Mouse (Mus musculus) cerebellum, adult 9-11 months (tissue): Measurements from ENCODE around the gene Mllt1.

Experiments used
- DNase-seq: peaks from one replicate; pipeline ENCODE4 v3.0.0; 2022

Gene Mllt1

GRCm38 (mm10) chr17:56934545-56935330 is 477 bp downstream of the Mllt1 start:
- peak; percentile 77 for DNase-seq

GRCm38 (mm10) chr17:56933395-56933794 is 1.8 kb downstream of the Mllt1 start:
- no peak for DNase-seq

GRCm38 (mm10) chr17:56930026-56930425 is 5.2 kb downstream of the Mllt1 start:
- peak; percentile 1 for DNase-seq

GRCm38 (mm10) chr17:56929530-56929929 is 5.7 kb downstream of the Mllt1 start:
- DNase-seq, result peak; percentile 3

GRCm38 (mm10) chr17:56929101-56929500 is 6.1 kb downstream of the Mllt1 start:
- no peak for DNase-seq

GRCm38 (mm10) chr17:56925998-56926397 is 9.2 kb downstream of the Mllt1 start:
- DNase-seq, result no peak

- DNase-seq, result no peak
Measured at GRCm38 (mm10) chr17:56919725-56920124, 15.5 kb downstream of the Mllt1 start.

GRCm38 (mm10) chr17:56917166-56917565 is 18.0 kb downstream of the Mllt1 start:
- no peak for DNase-seq

- DNase-seq, result no peak
Measured at GRCm38 (mm10) chr17:56913444-56913843, 21.8 kb downstream of the Mllt1 start.

- DNase-seq, result no peak
Measured at GRCm38 (mm10) chr17:56913023-56913422, 22.2 kb downstream of the Mllt1 start.

GRCm38 (mm10) chr17:56909764-56910163 is 25.5 kb downstream of the Mllt1 start:
- peak; percentile 58 for DNase-seq

GRCm38 (mm10) chr17:56907887-56908286 is 27.3 kb downstream of the Mllt1 start:
- no peak for DNase-seq

GRCm38 (mm10) chr17:56907096-56907495 is 28.1 kb downstream of the Mllt1 start:
- no peak for DNase-seq

- no peak for DNase-seq
Measured at GRCm38 (mm10) chr17:56906166-56906565, 29.0 kb downstream of the Mllt1 start.

GRCm38 (mm10) chr17:56902698-56903097 is 32.5 kb downstream of the Mllt1 start:
- DNase-seq, result no peak

GRCm38 (mm10) chr17:56897630-56898195 is 37.5 kb downstream of the Mllt1 start:
- DNase-seq, result peak; percentile 77

- DNase-seq, result no peak
Measured at GRCm38 (mm10) chr17:56896513-56897129, 38.6 kb downstream of the Mllt1 start.

GRCm38 (mm10) chr17:56895368-56895918 is 39.8 kb downstream of the Mllt1 start:
- no peak for DNase-seq

GRCm38 (mm10) chr17:56890018-56890417 is 45.2 kb downstream of the Mllt1 start:
- no peak for DNase-seq

- DNase-seq, result no peak
Measured at GRCm38 (mm10) chr17:56888050-56888449, 47.2 kb downstream of the Mllt1 start.

GRCm38 (mm10) chr17:56884809-56885208 is 50.4 kb downstream of the Mllt1 start:
- DNase-seq, result no peak

GRCm38 (mm10) chr17:56884331-56884730 is 50.9 kb downstream of the Mllt1 start:
- no peak for DNase-seq

- no peak for DNase-seq
Measured at GRCm38 (mm10) chr17:56883612-56884011, 51.6 kb downstream of the Mllt1 start.

- no peak for DNase-seq
Measured at GRCm38 (mm10) chr17:56877426-56877825, 57.8 kb downstream of the Mllt1 start.
